Mouse (Mus musculus): ENCODE measurements around the gene Slc38a10. TPM values are rescaled to one million over a fixed set of nuclear protein-coding genes. Genes with fewer than 3 reads are reported as not detected.
A peak's percentile ranks its signal among the peaks of the same experiment; 100 is the strongest.

Gene Slc38a10
- total and polyA plus RNA-seq, 3 experiments = 52.8 to 92.4 (median 69.5) TPM

DNA sequence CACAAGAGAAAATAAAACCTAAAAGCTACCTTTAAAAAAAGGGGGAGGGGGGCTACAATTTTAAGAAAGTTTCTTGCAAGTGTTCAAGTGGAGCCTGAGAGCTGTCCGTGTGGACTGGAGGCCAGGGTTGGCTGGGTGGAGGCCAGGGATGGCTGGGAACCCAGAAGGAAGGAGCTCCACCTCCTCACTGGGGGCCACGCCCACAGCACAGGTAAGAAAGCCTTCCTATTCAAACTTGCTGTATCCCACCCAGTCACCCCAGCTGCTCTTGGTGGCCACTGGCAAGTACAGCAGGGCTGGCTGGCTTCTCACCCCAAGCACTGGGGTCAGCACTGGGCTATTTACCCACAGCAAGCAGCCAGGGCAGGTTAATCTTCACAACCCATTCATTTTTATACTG is 44.1 kb downstream of the Slc38a10 start:
- ATAC-seq (ENCODE audit: extremely low read depth, insufficient number of reproducible peaks, low FRiP score, poor library complexity, severe bottlenecking) (no peak), DNase-seq (ENCODE audit: low spot score) (no peak)
- H3K27me3 ChIP-seq (ENCODE audit: insufficient read depth, low read length) = no peaks in the 10 kb centered on the region
- peaks cover 34% of the 10 kb centered on the region for H3K4me1 ChIP-seq (ENCODE audit: insufficient read depth, low read depth, low read length)
- H3K36me3 ChIP-seq (replicated peaks) = peaks cover 95% of the 10 kb centered on the region
- TF ChIP-seq GATA1 (IDR thresholded peaks at IDR 0.05; ENCODE audit: borderline replicate concordance, low read length) (no peak), POLR2AphosphoS5 (IDR thresholded peaks at IDR 0.05; ENCODE audit: insufficient replicate concordance, low read depth, low read length) (no peak), CTCF (IDR thresholded peaks at IDR 0.05; ENCODE audit: low read depth, low read length) (no peak), GATA2 (IDR thresholded peaks at IDR 0.05; ENCODE audit: borderline replicate concordance, low read depth, low read length) (no peak), TAL1 (conservative IDR thresholded peaks at IDR 0.05; ENCODE audit: low read depth, low read length) (no peak)
- H3K4me3 ChIP-seq (ENCODE audit: low read depth, low read length) = no peak overlapping the region
- no peaks in the 10 kb centered on the region for H3K9me3 ChIP-seq (replicated peaks)

DNA sequence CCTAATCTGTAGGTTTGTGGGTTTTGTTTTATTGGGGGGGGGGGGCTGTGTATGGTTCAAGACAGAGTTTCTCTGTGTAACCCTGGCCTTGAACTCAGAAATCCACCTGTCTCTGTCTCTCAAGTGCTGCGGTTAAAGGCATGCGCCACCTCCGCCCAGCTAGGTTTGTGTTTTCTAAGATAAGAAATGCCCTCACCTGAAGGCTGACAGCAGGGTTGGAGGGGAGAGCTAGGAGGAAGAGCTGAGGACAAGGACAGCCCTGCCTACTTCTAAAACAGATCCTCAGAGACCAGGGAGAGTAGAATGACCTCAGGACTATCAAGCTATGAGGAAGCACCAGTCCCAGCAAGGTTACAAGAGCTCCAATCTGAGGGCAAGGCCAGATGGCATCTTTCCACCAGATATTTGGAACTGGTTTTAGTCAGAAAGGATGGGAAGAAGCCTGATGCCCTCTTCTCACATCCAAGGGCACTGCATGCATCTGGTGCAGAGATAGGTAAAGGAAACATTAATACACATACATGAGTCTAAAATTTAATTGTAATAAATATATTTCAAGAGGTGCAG is 47.6 kb downstream of the Slc38a10 start:
- no peak overlapping the region for H3K4me3 ChIP-seq (ENCODE audit: low read depth, low read length)
- no peak for TF ChIP-seq POLR2AphosphoS5 (IDR thresholded peaks at IDR 0.05; ENCODE audit: insufficient replicate concordance, low read depth, low read length)
- no peak for TF ChIP-seq GATA1 (IDR thresholded peaks at IDR 0.05; ENCODE audit: borderline replicate concordance, low read length)
- no peak for TF ChIP-seq CTCF (IDR thresholded peaks at IDR 0.05; ENCODE audit: low read depth, low read length)
- TF ChIP-seq TAL1 (conservative IDR thresholded peaks at IDR 0.05; ENCODE audit: low read depth, low read length) = no peak; the same call in 1 of the 2 replicates
- TF ChIP-seq GATA2 (IDR thresholded peaks at IDR 0.05; ENCODE audit: borderline replicate concordance, low read depth, low read length) = no peak
- H3K27me3 ChIP-seq (ENCODE audit: insufficient read depth, low read length) = no peaks in the 10 kb centered on the region
- peaks cover 53% of the 10 kb centered on the region for H3K4me1 ChIP-seq (ENCODE audit: insufficient read depth, low read depth, low read length)
- ATAC-seq (ENCODE audit: extremely low read depth, insufficient number of reproducible peaks, low FRiP score, poor library complexity, severe bottlenecking) (no peak), DNase-seq (ENCODE audit: low spot score) (peak; percentile 26)
- H3K36me3 ChIP-seq (replicated peaks) = peaks cover 85% of the 10 kb centered on the region
- H3K9me3 ChIP-seq (replicated peaks) = no peaks in the 10 kb centered on the region

DNA sequence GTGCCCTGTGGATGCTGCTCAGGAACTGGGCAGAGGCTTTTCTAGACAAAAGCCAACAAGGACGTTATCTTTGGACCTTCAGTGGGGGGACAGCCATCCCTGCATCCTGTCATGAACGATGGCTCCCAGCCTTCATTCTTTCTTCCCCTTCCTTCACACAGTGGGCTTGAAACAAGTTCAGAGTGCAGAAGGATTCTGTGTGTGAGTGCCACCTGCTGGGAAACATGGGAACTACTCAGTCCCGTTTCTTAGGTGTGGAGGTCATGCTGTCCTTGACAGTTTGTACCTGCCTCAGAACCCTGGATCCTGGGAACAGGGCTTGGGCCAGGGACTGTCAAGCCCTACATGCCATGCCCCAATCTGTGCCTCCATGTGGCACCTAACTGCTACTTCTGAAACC is 50.1 kb downstream of the Slc38a10 start:
- no peak overlapping the region for H3K4me3 ChIP-seq (ENCODE audit: low read depth, low read length)
- H3K27me3 ChIP-seq (ENCODE audit: insufficient read depth, low read length) = no peaks in the 10 kb centered on the region
- peaks cover 74% of the 10 kb centered on the region for H3K36me3 ChIP-seq (replicated peaks)
- TF ChIP-seq GATA2 (IDR thresholded peaks at IDR 0.05; ENCODE audit: borderline replicate concordance, low read depth, low read length) = no peak
- TF ChIP-seq CTCF (IDR thresholded peaks at IDR 0.05; ENCODE audit: low read depth, low read length) = peak; percentile 85
- DNase-seq (ENCODE audit: low spot score) (peak; percentile 48), ATAC-seq (ENCODE audit: extremely low read depth, insufficient number of reproducible peaks, low FRiP score, poor library complexity, severe bottlenecking) (no peak)
- no peaks in the 10 kb centered on the region for H3K9me3 ChIP-seq (replicated peaks)
- H3K4me1 ChIP-seq (ENCODE audit: insufficient read depth, low read depth, low read length) = peaks cover 71% of the 10 kb centered on the region

DNA sequence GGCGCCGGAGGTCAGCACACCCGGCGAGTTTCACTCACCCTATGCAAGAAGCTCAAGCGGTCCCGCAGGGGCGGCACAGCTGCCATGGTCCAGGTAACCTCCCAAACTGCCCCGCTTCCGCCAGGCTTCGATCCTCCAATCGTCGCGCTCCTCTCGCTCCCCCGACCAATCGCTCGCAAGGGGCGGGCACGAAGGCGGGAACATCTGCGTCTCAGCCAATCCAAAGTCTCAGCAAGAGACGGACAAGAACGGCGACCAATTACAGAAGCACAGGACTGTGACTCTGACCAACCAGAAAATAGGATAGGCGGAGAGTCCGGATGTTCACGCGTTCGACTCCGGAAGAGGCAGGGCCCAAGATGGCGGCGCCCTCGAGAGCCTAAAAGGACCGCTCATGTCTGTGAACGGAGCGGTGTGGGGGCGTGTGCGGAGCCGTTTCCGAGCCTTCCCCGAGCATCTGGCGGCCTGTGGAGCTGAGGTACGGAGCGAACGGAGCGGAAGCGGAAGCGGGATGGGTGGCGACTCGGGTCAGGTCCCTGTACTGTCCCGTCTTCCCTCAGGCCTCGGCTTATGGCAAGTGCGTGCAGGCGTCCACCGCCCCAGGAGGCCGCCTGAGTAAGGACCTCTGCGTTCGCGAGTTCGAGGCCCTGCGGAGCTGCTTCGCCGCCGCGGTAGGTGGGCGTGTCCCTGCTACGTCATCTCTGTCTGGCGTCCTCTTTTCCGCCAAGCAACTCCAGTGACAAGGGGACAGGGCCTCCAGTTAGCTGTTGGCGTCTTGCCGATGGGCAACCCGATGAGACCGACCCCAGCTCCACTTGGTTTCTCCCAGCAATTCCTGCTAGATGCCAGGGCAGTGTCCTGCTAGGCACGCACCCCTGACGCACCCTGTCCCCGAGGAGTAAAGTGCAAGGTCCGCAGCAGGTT is 52.3 kb downstream of the Slc38a10 start, which contains the start of the genes Tepsin and Ndufaf8:
TSS of gene Tepsin (minus strand) at position 144 of the 924 bp plus-strand sequence.
TSS of gene Ndufaf8 (plus strand) at position 341 of the 924 bp plus-strand sequence.
- H3K27me3 ChIP-seq (ENCODE audit: insufficient read depth, low read length) = no peaks in the 10 kb centered on the region
- ATAC-seq (ENCODE audit: extremely low read depth, insufficient number of reproducible peaks, low FRiP score, poor library complexity, severe bottlenecking) = peak; percentile 100
- peak; percentile 98 for DNase-seq (ENCODE audit: low spot score)
- peaks cover 74% of the 10 kb centered on the region for H3K36me3 ChIP-seq (replicated peaks)
- peaks cover 62% of the 10 kb centered on the region for H3K4me1 ChIP-seq (ENCODE audit: insufficient read depth, low read depth, low read length)
- H3K9me3 ChIP-seq (replicated peaks) = no peaks in the 10 kb centered on the region
- no peak for TF ChIP-seq POLR2AphosphoS5 (IDR thresholded peaks at IDR 0.05; ENCODE audit: insufficient replicate concordance, low read depth, low read length)
- no peak for TF ChIP-seq GATA1 (IDR thresholded peaks at IDR 0.05; ENCODE audit: borderline replicate concordance, low read length)
- TF ChIP-seq GATA2 (IDR thresholded peaks at IDR 0.05; ENCODE audit: borderline replicate concordance, low read depth, low read length) = no peak
- TF ChIP-seq CTCF (IDR thresholded peaks at IDR 0.05; ENCODE audit: low read depth, low read length) = no peak
- no peak for TF ChIP-seq TAL1 (conservative IDR thresholded peaks at IDR 0.05; ENCODE audit: low read depth, low read length)
- H3K4me3 ChIP-seq (ENCODE audit: low read depth, low read length) = peak within 1 kb of the TSS; percentile 91

DNA sequence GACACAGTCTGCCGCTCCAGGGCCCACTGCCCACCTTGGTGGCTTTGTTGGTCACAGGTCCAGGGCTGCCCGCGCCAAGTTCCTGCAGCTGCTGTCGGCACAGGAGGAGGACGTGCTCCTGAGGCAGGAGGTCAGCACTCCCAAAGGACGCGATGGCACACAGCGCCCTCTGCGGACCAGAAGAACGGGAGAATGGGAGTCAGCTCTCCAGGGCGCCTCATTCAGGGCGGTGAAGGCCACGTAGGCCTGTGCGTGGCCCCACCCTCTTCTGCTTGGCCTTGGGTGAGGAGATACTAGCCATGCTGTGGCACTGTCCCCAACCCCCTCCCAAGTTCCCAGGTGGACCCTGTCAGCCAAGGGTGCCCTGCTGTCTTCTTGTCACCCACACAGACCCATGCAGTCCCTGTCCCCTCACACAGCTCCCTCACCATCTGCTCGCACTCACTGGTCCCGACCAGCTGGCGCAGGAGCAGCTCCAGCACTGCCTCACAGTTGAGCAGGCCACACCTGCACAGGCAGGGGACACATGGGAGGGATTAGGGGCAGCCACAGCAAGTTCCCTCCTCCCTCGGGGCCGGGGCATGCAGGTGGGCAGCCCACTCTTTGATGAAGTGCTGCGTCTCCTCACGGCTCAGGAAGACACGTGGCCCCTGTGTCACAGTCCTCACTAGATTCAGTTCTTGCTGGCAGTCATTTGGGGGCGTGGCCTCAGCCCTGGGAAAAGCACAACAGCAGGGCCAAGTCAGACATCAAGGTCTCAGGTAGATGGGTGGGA is 58.1 kb downstream of the Slc38a10 start:
- H3K36me3 ChIP-seq (replicated peaks) = peaks cover 79% of the 10 kb centered on the region
- no peak for TF ChIP-seq TAL1 (conservative IDR thresholded peaks at IDR 0.05; ENCODE audit: low read depth, low read length)
- TF ChIP-seq GATA2 (IDR thresholded peaks at IDR 0.05; ENCODE audit: borderline replicate concordance, low read depth, low read length) = no peak
- TF ChIP-seq GATA1 (IDR thresholded peaks at IDR 0.05; ENCODE audit: borderline replicate concordance, low read length) = no peak
- TF ChIP-seq CTCF (IDR thresholded peaks at IDR 0.05; ENCODE audit: low read depth, low read length) = no peak
- TF ChIP-seq POLR2AphosphoS5 (IDR thresholded peaks at IDR 0.05; ENCODE audit: insufficient replicate concordance, low read depth, low read length) = no peak
- no peak for ATAC-seq (ENCODE audit: extremely low read depth, insufficient number of reproducible peaks, low FRiP score, poor library complexity, severe bottlenecking)

More for the DNA sequence above, 58.1 kb downstream of the Slc38a10 start:
- Histone ChIP-seq H3K27me3 (ENCODE audit: insufficient read depth, low read length) (no peaks in the 10 kb centered on the region), H3K4me1 (ENCODE audit: insufficient read depth, low read depth, low read length) (peaks cover 35% of the 10 kb centered on the region), H3K9me3 (replicated peaks) (no peaks in the 10 kb centered on the region), H3K4me3 (ENCODE audit: low read depth, low read length) (no peak overlapping the region)
- no peak for DNase-seq (ENCODE audit: low spot score)

All from G1E (cell line).